Mouse (Mus musculus) lung, adult 18-20 months (tissue): ENCODE data around the gene Erfe.

ENCODE experiments used
- DNase-seq, 2 experiments: peaks; one replicate each; pipeline ENCODE4 v3.0.0; 2022; ENCODE audit warnings: mixed read lengths in 2 of 2

Gene Erfe

DNA sequence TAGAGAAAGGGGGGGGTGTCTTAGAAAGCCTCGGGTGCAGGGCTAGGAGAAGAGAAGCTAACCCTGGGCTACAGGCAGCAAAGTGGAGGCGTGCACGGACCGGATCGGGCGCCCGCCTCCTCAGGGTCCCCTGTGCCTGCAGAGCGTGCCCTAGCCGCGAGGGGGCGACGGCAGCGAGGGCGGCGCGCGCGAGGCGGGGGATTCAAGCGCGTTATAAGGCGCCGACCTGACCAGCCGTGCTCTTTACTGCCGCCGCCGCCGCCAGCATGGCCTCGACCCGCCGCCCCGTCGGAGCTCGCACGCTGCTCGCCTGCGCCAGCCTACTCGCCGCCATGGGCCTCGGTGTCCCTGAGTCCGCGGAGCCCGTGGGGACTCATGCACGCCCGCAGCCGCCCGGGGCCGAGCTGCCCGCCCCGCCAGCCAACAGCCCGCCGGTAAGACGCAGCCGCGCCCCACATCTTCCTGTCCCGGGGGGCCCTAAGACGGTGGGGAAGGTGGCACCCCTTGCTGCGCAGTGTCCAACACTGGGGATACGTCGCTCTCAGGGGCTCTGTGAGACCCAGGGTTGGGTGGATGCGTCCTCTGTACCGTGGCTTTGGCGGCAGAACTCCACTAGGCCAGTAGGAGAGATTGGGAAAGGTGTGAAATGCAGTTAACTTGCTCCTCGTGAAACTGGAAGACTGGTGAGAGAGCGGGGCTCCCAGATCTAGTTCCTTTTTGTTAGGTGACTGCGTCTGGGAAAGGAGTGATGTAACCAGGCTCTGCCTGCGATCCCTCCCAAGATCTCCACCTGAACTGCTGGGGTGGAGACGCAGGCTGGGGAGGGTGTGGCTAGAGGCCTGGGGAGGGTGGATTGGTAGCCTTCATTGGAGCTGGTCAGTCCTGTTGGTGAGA is at the start of gene Erfe:
Gene Erfe (plus strand): TSS at position 216 of the 894 bp plus-strand sequence.
- DNase-seq: peak; percentile 58 to 71

DNA sequence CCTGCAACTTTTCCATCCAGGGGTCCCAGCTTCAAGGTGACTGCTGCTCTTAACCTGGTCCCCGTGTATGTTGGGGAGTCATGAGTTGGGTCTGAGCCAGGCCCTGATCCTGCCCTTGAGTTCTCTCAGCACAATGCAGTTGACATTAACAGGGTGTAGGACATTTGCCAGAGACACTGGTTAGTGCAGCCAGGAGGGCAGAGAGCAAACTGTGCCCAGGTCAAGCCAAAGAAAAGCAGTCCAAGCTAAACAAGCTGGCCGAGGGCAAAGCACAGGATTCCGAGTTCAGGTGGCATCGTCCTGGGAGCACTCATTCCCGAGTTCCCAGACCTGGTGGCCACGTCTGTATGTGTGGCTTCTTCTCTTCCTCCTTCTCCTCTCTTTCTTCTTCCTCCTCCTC is 48.6 kb upstream of the Erfe start:
- no peak for DNase-seq

DNA sequence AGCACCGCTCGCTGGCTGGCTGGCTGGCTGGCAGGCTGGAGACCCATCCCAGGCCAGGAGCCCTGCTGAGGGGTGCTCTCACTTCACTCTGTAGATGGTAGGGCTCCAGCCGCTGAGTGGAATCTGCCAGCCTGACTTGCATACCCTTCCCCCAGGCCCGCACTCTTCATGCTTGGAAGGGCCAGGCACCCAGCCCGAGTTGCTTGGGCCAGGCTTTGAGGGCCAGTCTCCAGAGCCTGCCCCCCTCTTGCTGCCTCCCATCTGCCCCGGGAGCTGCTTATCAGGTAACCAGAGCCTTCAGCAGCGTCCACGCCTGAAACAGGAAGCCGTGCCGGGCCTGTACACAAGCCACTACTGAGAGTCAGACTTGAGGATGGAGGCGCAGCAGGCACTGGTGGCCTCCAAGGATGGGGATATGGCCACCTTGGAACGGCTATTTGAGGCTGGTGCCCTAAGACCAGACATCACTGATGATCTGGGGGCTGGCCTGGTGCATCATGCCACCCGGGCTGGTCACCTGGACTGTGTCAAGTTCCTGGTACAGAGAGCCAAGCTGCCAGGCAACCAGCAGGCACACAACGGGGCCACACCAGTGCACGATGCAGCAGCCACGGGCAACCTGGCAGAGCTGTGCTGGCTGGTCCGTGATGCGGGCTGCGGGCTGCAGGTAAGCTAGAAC is 44.3 kb upstream of the Erfe start, which contains the start of gene Espnl:
Gene Espnl (plus strand): TSS at position 316 of the 679 bp plus-strand sequence.
- DNase-seq: no peak

DNA sequence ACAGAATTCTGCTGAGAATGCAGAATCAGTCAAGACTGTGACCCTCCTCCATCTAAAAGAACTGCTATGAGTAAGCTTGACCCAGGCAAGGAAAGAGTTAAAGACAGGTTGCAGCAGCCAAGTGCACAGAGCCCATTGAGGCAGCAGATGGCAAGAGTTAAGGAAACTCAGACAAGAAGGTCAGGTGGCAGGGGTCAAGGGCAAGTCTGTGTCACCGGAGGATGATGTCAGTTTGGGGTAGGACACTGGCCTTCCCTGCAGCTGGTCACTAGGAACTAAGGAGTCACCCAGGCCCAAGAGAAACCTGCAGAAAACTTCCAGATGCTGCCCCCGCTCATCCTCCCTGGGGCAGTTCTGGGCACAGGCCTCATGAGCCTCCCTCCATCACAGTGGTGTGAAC is 41.6 kb upstream of the Erfe start:
- DNase-seq: no peak

DNA sequence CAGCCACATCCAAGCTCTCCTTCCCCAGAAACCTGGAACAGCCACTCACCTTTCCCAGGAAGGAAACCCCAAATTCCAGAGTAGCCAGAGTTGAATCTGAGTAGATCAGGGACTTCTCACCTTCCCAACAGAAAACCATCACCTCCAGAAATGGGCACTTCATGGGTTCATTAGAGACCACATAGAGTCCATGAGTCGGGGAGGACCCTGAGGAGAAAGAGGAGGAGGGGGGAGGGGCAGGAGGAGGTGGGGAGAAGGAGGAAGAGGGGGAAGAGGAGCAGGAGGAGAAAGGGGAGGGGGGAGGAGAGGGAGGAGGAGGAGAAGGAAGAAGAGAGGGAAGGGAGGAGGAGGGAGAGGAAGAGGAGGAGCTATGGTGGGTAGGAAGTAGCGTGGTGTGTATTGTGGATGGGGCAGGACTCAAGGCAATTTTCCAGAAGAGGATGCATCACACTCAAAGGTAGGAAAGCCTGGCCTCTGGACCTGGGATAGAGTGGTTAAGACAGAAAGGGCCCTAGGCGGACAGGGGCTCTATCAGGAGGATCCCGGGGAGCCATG is 40.7 kb upstream of the Erfe start:
- no peak for DNase-seq

DNA sequence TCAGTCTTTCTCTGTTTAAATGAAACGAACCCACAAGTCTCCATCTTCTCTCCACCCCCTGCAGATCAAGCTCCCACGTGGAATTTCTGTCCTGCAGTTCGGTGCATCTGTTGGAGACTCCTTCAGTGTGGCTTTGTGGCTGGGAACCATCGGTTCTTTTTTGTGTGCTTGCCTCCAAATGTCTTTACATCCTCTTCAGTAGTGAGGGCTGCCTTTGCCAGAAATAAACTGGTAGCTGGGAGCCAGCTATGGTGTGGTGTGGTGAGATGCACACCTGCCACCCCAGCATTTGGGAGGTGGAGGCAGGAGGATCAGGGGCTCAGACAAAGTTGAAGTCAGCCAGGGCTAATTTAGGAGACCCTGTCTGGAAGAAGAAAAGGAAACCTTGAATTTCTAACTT is 34.1 kb upstream of the Erfe start:
- no peak for DNase-seq

DNA sequence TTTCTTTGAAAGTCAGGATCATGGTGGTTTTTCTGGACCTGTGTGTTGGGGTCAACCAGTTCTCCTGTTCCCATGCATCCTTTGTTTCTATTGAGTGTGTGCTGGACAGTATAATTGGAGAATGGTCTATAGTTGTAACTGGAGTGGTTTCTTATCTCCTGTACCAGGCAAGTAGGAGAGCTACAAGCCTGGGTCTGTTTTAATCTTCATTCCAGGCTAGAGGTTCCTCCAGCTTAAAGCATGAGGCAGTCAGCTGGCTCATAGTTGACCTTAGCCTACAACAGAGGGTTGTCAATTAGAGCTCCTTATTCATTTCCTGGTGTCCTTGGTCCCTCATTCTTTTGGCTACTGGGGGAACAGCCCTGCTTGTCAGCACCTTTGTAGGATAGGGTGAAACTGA is 32.6 kb upstream of the Erfe start:
- DNase-seq: no peak

DNA sequence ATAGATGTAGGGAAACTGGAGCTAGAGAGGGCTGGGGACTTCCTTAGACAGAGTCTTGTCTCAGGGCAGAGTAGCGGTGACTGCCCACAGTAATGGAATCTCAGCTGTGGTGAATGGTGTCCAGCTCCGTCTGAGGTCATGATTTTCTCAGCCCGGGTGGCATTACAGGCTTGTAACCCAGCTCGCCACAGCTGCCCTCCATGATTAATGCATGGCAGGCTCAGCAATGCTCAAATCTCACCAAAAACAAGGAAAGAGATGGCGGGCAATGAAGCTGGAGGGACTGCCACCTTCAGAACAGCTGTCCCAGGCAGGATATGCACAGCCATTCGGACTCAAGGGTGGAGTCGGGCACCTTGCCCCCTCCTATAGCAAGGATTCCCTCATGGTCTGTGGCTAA is 28.9 kb upstream of the Erfe start:
- DNase-seq: no peak

DNA sequence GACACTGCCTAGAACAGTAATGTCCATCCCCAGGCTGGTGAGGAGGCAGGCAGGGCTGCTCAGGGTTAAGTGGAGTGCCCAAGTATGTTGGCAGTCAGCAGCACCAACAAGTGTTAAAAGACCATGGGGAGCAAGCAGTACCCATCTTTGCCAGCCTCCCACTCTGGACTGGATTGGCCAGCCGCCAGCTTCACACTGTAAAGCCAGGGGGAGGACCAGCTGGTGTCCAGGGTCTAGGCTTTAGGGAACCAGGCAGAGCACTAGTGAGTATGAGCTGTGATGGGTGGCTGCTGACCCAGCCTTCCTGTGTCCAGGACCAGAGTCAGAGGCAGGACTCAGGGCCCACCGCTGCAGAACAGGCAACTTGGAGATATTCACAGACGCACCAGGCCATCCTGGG is 22.2 kb upstream of the Erfe start:
- no peak for DNase-seq

DNA sequence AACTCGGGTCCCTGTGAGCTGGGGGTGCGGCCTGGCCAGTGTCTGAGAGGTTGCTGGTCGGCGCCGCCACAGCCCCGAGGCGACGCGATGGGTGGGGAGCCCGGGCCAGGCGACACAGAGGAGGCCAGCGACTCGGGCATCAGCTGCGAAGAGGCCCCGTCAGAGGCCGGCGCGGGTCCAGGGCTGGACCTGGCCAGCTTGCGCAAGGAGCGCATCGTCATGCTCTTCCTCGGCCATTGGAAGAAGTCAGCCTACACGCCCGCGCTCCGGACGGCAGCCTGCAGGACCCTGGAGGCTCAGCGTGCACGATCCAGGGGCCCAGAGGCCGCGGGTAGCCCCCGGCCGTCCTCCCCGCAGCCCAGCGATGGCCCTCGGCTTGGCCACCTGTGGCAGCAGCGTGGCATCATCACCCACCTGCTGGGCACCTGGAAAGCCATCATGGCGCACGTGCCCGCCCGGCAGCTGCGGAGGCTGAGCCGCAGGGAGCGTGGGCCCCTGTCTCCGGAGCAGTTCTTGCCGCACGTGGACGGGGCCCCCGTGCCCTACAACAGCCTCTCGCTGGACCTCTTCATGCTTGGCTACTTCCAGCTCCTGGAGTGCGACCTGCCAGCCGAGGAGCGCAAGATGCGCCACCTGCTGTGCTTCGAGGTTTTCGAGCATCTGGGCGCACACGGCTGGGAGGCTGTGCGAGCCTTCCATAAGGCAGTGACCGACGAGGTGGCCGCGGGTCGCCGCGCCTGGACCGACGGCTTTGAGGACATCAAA is 21.1 kb upstream of the Erfe start:
- no peak for DNase-seq

DNA sequence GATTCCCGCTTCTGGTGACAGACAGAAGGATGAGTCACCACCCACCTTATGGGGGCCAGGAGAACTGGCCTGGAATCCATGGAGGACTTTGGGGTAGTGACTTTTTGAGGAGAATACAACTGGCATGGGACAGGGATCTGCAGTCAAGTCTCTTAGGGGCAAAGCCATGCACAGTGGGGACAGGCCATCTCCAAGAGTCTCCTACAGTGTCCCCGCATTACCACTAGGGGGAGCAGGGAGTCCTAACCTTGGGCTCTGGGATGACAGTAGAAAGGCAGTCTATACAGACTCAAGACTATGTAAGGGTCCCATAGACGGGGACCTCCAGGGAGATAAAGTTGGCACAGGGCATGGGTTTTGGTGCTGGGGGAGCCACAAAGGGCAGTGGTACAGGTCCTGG is 19.3 kb upstream of the Erfe start:
- peak; percentile 31 to 61 for DNase-seq

DNA sequence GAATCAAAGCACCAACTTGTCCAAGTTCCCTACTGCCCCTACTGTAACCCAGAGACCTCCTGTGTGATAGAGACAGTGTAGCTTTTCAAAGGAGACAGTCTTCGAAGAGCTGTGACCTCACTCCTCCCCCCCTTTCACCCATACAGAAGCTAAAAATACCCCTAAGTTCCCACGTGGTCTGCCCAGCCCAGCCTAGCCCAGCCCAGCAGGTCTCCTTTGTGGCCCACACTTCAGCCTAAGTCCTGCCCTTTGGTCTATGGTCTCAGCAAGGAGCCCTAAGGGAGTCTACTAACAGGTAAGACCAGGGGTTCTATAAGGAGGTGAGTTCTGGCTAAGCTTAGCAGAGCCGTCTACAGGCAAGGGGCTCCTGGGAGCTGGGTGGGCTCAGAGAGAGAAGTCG is 15.4 kb upstream of the Erfe start, which contains the start of gene Klhl30:
Gene Klhl30 (plus strand): TSS at position 176 of the 400 bp plus-strand sequence.
- no peak for DNase-seq

DNA sequence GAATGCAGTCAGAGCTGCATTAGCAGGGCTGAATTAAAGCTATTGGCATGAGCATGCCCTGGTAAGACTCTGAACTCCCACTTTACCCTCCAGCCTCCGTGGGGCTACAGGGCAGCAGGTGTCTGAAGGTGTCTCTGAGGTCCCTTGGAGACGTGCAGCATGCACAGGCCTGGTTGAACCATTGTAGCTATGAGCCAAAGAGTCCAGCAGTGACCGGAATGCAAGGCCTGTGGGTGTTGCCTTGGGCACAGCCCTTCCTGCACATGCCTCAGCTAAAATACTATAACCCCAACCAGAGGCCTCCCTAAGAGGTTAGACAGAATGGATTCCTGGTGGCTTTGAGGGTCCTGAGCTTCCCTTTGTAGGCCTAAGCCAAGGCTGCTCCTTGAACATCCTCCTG is 15.0 kb upstream of the Erfe start:
- DNase-seq: no peak

DNA sequence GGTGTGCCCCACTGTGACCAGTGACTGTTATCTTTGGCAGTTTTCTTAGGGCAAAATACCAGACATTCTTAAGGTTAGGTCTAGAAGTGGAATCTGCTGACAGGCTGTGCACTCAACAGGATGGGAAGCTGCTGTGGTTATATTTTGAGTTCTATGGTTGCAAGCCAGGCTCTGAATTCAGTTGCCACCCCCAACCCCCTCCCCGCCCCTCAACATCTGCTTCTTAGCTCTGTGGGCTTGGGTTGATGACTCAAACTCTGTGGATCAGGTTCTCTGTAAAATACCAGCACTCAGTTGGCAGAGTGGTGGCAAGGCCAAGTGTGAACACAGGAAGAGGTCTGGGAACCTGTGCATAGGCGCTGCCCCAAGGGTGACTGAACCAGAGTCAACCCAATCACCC is 14.0 kb upstream of the Erfe start:
- no peak for DNase-seq

DNA sequence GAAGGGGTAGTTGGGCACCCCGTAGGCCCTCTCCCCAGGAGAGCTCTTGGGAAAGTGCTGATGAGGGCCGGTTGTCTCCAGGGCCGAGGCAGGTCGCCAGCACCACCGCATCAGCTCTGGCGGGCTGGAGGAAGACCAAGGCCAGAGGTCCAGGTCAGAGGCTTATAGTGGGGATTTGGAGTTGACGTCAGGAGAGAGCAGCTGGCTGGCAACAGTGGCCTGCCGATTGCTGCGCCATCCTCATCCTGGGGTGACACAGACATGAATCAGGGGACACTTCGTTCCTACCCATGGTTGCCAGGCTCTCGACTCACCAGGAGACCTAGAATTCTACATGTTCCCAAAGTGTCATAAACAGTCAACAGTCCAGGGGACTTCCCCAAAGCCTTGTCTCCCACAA is 10.1 kb upstream of the Erfe start:
- no peak for DNase-seq

DNA sequence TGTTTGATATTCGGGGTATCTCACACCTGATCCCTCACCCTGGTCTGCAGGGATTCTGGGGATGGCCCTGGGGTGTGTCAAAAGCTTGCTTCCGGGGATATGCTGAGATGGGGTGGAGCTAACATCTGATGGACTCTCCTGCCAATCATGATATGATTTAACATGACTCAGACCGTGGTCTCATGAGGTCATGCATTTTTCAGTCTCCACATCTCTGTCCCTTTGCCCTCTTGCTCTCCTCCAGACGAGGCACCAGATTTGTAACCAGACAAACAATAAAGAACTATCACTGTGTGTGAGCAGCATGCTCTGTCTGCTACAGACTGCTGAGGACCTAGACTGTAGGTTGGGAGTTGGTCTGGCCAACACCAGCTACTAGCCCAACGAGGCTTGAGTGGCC is 4.1 kb upstream of the Erfe start:
- DNase-seq: no peak

DNA sequence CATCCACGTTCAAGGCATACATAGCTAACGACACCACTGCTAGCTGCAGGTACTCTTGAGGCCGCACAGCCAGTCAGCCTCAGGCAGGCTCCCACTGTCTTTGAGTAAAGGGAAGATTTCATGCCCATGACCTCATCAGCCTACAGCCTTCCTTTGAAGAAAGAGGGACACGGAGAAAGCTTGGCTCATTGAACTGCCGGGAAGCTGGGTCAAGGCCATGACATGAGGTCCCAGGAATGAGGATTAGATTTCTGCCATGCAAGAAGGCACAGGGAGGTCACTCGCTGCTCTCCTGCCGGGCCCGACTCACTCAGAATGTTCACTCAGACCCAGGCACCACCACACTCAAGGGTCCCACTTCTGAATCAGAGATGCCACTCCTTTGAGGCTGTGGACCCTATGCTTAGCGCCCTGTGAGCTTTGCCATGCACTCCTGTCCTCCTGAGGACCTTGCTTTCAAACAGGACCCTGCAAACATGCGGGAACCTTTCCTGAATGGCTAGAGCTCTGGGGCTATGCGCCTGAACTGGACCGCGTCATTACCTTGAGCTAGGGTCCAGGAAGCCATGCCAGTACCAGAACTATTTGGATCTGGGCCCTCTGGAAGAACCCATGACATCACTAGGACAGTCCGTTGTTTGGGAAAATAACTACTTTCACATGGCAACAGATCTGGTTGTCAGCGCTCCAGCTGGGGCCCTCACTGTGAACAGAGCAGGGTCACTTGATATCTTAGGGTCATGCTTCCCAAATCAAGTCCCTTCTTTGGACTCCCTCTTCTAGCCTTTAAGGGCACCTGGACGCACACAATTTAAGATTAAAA is 1.2 kb upstream of the Erfe start:
- DNase-seq: no peak

DNA sequence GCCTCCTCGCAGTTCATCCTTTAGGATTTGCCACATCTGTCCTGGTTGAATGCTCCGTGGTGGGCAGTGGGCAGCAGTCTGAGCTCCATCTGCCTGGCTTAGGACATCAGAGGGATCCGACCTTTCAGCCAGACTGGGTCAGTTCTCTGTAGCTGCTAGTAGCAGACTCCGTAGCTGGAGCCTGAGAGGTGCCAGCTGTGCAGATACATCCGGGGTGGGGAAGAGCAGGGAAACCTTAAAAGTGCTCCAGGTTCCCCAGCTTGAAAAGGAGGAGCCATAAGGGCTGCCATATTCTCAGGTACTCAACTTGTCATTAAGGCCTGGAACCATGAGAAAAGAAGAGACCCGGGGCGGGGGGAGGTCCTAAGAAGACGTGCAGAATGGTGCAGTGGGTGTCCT is 415 bp upstream of the Erfe start:
- DNase-seq: no peak

DNA sequence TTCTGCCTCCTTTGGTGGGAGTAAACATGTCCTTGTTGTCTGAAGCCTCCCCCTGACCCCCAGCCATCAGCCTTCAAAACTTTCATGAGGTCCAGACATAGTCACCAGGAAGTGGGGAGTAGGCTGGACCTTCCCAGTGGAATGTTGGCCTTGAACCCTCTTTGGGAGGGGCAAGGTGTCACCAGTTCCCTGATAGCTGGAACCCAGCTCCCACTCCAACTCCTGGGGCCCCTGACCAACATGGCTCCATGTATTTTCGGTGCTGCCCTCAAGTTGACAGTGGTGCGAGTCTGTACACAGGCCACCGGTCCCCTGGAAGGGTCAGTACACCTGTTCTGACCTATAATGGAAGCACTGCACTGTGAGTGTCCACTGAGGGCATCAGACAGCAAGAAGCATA is 1.1 kb downstream of the Erfe start:
- no peak for DNase-seq

DNA sequence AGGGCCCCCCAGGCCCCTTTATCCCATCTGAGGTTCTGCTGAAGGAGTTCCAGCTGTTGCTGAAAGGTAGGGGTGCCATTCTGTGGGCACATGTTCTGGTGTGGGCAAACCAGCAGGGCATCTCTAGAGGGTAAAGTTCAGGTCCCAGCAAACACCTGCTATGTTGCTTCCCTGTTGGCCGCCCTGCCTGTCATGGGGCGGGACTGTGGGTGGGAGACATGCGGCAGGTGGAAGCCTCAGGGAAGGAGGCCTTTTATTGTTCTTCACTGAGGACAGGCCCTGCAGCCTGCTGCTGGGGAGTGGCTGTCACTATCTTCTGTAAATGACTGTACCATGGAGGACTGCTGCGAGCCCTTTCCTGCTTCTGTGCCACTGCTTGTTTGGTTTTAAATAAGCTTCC is 3.2 kb downstream of the Erfe start:
- no peak for DNase-seq

DNA sequence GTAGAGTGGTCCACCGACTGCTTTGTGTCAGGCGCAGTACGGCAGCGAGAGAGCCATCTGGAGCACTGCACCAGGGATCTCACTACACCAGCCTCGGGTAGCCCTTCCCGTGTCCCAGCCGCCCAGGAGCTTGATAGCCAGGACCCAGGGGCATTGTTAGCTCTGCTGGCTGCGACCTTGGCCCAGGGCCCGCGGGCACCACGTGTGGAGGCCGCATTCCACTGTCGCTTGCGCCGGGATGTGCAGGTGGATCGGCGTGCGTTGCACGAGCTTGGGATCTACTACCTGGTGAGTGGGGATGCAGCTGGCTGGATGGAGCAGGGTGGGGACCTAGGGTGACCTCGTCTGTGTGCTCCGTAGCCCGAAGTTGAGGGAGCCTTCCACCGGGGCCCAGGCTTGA is 3.8 kb downstream of the Erfe start:
- no peak for DNase-seq

DNA sequence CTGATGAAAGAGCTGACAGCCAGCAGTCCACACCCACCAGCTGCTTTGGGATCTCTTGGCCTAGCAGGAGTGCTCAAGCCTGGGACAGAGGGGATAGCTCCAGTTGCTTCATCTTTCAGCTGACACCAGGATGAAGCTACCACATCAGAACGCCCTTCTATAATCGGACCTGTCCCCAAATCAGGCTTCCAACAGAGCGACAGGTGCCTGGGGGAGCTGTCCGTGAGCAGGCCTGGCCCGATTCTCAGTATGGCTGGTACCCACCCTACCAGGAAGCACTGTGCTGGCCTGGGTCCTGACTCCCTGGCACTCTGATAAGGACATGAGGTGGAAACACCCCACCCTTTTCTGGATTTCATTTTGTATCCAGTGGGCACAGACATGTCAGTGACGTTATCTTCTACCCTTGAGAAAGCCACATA is 7.2 kb downstream of the Erfe start:
- DNase-seq: no peak
